Mouse (Mus musculus) ES-E14 (cell line): ENCODE measurements around the gene Wdr46.

Source experiments
- CHD2 ChIP-seq: IDR thresholded peaks from 2 replicates; pipeline ENCODE4 v1.6.1; 2014; ENCODE audit warnings: mild to moderate bottlenecking, low read depth, low read length, inconsistent platforms
- HCFC1 ChIP-seq: IDR thresholded peaks from 2 replicates; pipeline ENCODE4 v1.6.1; 2012; ENCODE audit warnings: low read length, inconsistent platforms, borderline replicate concordance; ENCODE audit not compliant: insufficient read depth
- MAFK ChIP-seq: IDR thresholded peaks from 2 replicates; pipeline ENCODE4 v1.6.1; 2014; ENCODE audit warnings: mild to moderate bottlenecking, low read depth, low read length, inconsistent platforms; ENCODE audit not compliant: insufficient read depth
- ZC3H11A ChIP-seq: IDR thresholded peaks from 2 replicates; pipeline ENCODE4 v1.6.1; 2012; ENCODE audit warnings: low read depth, mild to moderate bottlenecking, inconsistent platforms, low read length, borderline replicate concordance
- ZNF384 ChIP-seq: IDR thresholded peaks from 2 replicates; pipeline ENCODE4 v1.6.1; 2012; ENCODE audit warnings: low read depth, low read length, inconsistent platforms

- TF ChIP-seq MAFK (no peak), ZC3H11A (peak; percentile 33; the same call in 1 of the 2 replicates), HCFC1 (no peak), ZNF384 (no peak), CHD2 (no peak)
Observed at GRCm38 (mm10) chr17:33924577-33925283, 15.7 kb upstream of the Wdr46 start.
